Mouse (Mus musculus): ENCODE data around the gene Lin54.
A peak's percentile ranks its signal among the peaks of the same experiment; 100 is the strongest.
"Not testable (repeated sequence)": the region's sequence is repeated elsewhere in the genome, so short reads cannot be mapped to it uniquely, and the experiment has no call there.

Gene Lin54

DNA sequence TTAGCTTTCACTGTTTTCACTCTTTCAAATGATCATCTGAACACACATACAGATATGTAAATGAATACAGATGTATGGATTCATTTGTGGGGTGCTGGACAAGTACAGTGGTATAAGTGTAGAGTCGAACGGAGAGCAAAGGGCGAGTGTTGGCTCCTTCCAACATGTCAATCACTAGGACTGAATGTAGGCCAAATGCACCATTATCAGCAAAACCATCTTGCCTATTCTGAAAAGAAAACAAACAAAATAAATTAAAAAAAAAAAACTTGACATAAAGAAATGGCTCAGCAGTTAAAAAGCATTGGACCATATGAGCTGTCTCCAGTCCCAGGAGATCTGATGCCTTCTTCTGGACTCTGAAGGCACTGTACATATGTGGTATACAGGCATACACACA lies 12.2 kb downstream of the Lin54 start:
- no peak for DNase-seq (ENCODE audit: low spot score)

DNA sequence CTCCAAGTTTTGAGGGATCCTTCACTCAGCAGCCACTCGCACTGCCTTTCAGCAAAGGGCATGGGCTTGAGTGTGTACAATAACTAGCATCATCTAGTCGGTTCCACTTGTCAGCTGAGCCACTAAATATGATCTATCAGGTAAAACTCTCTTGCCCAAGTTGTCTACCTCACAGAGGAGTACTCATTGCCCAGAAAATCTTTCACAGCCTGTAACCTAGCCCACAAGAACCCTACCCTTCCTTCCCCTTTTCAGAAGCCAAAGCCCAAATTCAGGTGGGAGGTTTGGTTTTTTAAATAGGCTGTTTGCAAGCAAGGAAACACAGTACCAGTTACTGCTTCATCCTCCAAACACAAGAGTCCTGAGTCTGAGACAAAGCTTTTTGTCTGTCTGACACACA lies 13.3 kb downstream of the Lin54 start:
- no peak for DNase-seq (ENCODE audit: low spot score)

GRCm38 (mm10) chr5:100483569-100483968 lies 16.9 kb downstream of the Lin54 start:
- DNase-seq (ENCODE audit: low spot score) = no peak

DNA sequence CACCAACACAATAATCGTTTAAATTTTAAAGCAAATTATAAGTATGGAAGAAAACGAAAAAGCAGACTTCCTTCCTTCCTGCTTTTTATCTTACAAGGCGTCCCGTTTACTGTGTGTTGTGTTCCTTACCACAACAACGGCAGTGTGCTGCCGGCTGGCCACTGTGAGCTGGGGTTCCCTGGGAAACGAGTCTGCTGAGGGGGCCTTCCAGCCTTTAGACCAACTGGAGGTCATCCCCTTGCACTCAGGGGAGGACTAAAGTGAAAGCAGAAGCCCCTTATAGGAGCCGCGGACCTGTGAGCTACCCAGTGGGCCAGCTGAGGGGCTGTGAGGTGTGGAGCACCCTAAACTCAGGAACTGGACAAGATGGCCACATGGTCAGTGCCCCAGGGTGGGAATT lies 22.8 kb downstream of the Lin54 start:
- DNase-seq (ENCODE audit: low spot score) = no peak

- no peak for DNase-seq (ENCODE audit: low spot score)
These were observed 24.1 kb downstream of the Lin54 start for GRCm38 (mm10) chr5:100476328-100476727.

DNA sequence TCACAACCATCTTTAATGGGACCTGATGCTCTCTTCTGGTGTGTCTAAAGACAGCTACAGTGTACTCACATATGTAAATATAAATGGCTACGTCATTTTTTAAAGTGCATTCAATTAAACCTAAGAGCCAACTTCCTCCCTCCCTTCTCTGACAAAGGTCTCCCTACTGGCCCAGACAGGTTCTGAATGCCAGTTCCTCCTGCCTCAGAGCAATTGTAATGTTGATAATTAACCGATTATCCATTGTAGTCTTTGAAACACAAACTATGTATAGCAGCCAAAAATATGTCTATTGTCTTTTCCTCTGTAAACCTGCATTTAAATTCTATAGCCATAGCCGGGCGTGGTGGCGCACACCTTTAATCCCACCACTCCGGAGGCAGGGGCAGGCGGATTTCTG lies 33.1 kb downstream of the Lin54 start:
- DNase-seq (ENCODE audit: low spot score) = no peak

DNA sequence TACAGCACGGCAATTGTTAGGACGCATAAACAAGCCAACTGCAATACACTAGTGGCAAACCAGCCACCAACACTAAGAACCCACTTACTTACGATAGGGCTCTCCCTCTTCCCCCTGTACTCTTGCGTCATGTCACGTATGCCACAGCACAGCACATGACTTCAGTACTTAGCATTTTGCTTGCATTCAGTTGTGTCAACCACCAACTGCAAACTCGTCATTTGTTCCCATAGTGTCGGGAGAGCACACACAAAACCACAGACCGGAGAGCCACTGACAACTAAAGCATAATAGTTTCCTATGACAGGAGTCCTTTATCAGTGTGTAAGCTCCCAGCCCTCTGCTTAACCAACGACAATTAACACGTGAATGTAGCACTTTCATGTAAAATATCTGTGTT lies 33.8 kb downstream of the Lin54 start:
- DNase-seq (ENCODE audit: low spot score) = no peak

DNA sequence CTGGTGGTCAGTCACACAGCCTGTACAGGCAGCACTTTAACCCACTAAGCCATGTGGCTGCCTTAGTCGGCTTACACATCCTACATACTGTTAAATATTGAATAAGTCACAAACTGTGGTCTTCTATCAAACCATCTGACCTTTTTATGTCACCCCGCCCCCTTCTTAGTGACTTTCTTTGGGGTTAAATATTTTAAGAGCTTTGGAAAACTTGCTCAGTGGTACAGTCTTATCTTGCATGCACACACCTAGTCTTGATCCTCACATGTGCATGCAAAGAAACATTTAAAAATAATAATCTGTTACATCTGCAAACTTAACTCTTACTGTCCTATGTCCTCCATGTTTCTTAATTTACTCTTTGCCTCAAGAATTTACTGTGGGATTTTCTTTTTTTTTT lies 38.1 kb downstream of the Lin54 start:
- DNase-seq (ENCODE audit: low spot score) = no peak

GRCm38 (mm10) chr5:100461526-100461925 lies 38.9 kb downstream of the Lin54 start:
- no peak for DNase-seq (ENCODE audit: low spot score)

DNA sequence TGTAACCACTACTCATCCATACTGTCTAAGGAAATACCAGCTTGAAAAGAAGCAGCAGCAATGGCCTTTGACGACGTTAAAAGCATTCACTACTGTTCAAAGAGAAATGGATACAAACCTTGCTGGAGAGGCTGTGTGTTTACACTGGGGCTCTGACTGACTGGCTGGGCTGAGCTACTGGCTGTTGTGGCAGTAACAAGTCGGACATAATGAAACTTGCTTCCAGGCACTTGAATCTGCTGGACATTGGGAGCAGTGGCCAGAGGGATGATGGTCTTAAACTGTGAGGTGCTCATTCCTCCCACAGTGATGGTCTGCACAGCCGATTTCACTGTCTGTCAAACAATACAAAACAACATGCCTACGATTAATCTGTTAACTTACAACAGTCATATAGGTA lies 41.0 kb downstream of the Lin54 start:
- DNase-seq (ENCODE audit: low spot score) = no peak

GRCm38 (mm10) chr5:100451871-100452270 lies 48.6 kb downstream of the Lin54 start:
- DNase-seq (ENCODE audit: low spot score) = no peak

DNA sequence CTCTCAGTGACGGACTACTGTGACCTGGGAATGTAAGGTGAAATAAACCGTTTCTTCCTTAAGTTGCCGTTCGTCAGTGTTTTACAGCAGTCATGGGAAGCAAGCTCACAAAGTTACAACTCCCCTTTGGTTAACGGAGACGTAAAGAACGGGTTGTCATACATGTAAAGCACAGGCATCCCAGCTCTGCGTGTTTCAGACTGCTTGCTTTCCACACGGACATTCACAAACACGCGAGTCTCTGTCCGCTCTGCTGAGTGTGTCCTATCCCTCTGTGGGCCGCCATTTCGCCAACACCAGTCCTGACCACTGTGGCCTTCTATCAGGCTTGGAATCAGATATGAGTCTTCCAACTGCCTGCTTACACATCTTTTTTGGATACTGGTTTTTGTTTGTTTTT lies 61.6 kb downstream of the Lin54 start:
- DNase-seq (ENCODE audit: low spot score) = no peak

- DNase-seq (ENCODE audit: low spot score) = no peak
These were observed 62.5 kb downstream of the Lin54 start for GRCm38 (mm10) chr5:100437917-100438316.

GRCm38 (mm10) chr5:100437086-100437485 lies 63.4 kb downstream of the Lin54 start:
- no peak for DNase-seq (ENCODE audit: low spot score)

- no peak for DNase-seq (ENCODE audit: low spot score)
These were observed 69.5 kb downstream of the Lin54 start for GRCm38 (mm10) chr5:100430966-100431365.

DNA sequence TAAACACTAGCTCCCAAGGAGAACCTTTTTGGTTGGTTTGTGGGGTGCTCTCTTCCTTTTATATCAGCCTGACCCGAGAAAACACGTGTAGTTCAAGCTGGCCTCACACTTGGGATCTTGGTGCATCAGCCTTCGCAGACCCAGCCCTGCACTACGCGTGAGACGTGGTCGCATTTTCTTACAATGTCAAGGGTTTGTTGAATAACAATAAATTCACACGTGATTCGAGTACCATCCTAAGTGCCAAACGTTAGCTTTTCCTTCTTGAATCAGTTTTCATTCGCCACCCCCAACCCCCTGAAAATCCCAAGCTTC lies 70.4 kb downstream of the Lin54 start:
- DNase-seq (ENCODE audit: low spot score) = no peak

- peak; percentile 98 for DNase-seq (ENCODE audit: low spot score)
These were observed 70.9 kb downstream of the Lin54 start for GRCm38 (mm10) chr5:100429344-100430075.

- DNase-seq (ENCODE audit: low spot score) = peak; percentile 69
These were observed 71.6 kb downstream of the Lin54 start for GRCm38 (mm10) chr5:100428734-100429343.

GRCm38 (mm10) chr5:100428031-100428733 lies 72.3 kb downstream of the Lin54 start:
- DNase-seq (ENCODE audit: low spot score) = no peak

- no peak for DNase-seq (ENCODE audit: low spot score)
These were observed 73.2 kb downstream of the Lin54 start for GRCm38 (mm10) chr5:100427276-100427675.

DNA sequence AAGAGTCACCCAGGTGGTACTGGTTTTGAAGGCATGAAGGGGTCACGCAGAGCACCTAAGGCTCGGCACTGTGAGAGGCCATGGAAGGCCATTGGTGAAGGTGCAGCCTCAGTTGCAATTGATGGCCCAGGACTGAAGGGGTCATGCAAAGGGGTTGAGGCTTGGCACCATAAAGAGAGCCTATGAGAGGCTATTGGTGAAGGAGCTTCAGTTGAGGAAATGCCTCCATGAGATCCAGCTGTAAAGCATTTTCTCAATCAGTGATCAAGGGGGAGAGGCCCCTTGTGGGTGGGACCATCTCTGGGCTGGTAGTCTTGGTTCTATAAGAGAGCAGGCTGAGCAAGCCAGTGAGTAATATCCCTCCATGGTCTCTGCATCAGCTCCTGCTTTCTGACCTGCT lies 74.6 kb downstream of the Lin54 start:
- not testable (repeated sequence) for DNase-seq (ENCODE audit: low spot score)

DNA sequence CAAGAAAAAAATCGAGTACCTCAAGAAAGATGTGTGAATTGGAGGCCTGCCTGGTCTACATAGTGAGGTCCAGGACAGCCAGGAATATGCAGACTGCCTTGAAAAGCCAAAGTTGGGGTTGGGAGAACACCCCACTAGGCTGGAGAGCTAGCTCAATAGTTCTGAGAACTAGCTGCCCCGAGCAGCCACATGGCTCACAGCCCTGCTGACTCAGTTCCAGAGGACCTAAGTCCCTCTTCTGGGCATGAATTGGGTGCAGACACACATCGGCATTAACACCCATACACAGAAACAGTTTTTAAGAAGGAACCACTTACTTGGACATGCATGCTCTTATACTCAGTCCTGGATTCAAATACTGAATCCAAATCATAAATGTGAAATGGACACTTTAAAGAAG lies 76.2 kb downstream of the Lin54 start:
- no peak for DNase-seq (ENCODE audit: low spot score)

DNA sequence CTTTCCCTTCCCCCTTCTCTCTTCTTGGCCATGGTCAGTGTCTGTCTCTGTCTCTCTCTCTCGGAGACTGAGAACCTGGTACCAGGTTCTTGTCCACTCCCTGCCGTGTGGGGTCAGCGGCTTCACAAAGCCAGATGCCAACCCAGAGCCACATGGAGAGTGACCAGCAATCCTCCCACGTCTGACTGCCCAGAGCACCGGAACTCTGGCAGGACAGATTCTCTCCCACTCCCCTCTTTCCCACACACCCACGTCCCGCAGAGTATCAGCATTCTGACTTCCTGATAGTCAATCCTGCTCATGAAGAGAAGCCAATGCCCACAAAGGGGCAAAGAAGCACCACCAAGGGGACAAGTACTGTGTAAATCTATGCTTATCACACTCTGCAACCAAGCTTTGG lies 76.8 kb downstream of the Lin54 start:
- no peak for DNase-seq (ENCODE audit: low spot score)

GRCm38 (mm10) chr5:100418861-100419260 lies 81.6 kb downstream of the Lin54 start:
- no peak for DNase-seq (ENCODE audit: low spot score)

Measured in retina, embryonic 14.5 days (tissue).